Mouse (Mus musculus): ENCODE measurements at regions not wholly inside any gene's neighbourhood (a gene's known extent, or its start where the extent isn't known, plus 50 kb on each side); places are given as distances from the start of the nearest gene placed in this dataset.

DNA sequence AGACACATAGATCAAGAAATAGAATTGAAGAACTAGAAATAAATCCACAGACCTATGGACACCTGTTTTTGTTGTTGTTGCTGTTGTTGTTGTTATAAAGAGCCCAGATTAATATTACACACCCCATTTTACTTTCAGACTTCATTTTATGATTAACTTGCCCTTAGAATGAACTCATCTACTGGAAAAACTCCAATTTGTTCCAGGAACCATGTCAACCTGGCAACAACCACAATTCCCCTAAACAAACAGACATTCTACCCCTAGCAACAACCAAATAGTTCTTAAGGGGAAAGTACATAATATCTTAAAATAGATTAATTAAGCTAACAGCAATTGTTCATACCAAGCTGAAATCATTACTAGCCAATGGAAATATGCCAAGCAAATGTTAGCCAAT is 646.1 kb downstream of the Gm9195 start:
- no peak for DNase-seq

DNA sequence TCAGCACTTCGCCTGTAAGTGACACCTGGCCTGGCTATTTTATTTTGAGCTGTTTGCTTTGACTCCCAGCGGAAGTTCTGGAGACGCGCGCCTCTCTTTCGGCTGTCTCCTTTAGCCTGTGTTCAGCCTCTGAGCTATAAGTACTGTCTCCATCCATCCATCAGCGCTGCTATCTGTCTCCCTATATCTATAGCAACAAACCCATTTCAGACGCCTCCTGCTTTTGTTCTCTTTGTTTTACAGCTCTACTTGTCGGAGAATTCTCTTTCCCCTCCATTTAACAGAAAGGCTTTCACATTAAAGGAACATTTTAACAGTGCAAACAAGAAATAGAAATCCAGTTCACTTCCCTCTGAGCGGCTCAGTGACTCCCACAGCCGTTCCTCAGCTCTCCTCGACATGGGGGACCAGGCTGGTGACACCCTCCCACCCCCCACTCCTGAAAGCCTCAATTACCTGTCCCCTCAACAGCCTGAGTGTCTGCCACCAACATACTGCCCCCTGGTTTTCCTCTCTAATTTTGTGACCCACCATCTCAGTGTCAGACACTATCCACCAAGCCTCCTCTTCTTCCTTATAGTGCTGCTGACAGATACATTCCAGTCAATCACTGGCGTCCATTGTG is 682.7 kb downstream of the Gm9195 start:
- no peak for DNase-seq

DNA sequence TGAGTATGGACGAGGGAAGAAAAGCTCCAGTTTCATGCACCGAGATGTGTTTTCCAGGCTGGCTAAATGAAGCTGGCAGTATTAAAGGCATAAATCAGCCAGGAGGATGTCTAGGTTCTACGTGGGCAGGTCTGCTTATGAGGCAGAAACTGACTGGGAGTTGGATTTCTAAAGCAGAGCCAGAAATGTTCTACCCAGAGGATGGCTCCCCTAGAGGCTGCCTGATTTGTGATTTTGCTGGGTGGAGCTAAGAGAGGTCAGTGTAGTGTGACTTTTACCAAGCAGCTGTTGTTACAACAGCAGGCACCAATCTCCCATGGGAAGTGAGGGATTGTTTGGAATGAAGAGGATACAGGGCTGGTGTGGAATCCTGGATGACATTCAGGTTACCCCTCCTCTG is 686.0 kb downstream of the Gm9195 start:
- no peak for DNase-seq

DNA sequence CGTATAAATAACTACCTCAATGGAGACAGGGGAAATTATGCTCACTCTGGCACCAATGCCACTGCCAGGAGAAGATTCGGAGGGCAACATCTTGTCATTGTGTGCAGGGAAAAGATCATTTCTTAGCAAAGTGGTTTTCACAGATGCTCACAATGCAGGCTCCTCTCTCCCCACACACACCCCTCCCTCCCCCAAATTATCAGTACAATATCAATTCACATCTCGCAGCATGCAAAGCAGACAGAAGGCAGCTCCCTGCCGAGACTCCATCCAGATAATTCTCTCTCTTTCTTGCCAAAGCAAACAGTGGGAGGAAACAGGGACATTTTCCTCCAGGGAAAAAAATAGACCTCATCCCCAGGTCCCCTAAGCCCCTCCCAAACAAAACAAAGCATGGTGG is 691.8 kb downstream of the Gm9195 start:
- DNase-seq = no peak

DNA sequence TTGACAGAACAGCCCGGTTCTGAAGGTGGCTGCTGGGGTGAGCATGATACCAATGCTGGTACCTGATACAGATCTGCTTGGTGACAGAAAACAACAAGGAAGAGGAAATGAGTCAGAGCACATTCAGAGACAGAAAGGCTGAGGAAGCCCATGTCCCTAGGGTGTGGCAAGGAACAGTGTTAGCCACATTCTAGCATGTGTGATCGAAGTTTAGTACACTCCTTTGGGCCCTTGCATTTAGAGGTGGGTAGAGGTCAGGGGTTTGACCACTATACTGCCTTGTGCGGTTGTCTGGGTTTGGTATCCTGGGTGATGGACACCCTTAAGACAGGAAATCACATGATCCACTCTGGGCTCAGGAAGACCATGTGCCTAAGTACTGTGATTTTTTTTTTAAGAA is 695.9 kb downstream of the Gm9195 start:
- DNase-seq = no peak

DNA sequence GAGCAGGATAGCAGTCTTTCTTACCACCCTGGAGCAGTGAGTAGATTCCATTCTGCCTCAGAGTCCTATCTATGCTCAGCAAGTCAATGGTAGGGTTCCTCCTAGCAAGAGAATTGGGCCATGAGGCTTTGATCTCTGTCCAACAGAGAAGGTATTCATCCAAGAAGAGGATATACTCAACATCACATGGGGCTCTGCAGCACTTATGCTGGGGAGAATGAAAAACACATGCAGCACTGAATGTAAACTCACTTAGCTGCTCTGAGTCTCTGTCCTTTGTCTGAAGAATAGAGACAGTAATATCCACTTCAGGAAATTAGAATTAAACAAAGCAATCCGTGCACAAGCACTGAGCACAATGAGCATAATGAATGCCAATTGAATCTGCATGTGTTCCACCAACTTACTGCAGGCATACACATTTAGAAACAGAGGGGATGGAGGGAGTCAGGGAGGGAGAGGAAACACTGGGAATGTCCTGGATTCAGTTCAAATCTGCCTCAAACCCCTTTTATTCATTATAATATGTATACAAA is 714.6 kb downstream of the Gm9195 start:
- DNase-seq = no peak

DNA sequence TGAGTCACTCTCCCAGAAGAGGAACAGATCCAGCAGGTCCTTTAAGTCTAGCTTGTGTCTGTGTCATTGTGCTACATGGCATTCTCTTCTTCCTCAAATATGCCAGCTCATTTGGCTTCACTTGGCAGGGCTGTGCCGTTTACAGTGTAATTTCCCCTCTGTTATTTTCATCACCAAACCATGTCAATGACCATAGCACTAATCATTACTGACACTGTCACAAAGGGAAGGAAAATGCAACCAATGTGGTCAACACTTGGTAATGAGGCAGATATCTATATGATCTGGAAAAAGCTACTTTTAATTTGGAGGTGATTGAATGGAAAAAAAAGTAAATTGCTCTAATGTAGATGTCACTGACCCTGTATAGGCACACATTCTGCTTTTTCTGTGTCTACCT is 724.8 kb downstream of the Gm9195 start:
- no peak for DNase-seq

DNA sequence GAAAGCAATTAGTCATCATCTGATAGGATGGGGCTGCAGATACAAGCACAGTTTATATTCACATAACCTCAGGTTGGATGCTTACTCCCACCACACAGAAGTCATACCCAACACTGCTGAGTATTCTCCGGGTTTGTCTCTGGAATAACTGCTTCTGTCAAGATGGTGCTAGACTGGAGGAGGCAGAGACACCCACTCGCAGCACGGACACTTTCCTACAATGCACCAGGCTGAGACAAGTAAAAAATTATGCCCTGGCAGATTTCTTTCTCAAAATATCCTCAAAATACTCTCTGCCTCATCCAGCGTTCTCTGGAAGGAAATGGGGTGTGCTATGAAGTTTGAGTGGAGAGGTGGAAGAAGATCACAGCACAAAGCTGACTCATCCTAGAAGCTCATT is 763.1 kb downstream of the Gm9195 start:
- DNase-seq = no peak

DNA sequence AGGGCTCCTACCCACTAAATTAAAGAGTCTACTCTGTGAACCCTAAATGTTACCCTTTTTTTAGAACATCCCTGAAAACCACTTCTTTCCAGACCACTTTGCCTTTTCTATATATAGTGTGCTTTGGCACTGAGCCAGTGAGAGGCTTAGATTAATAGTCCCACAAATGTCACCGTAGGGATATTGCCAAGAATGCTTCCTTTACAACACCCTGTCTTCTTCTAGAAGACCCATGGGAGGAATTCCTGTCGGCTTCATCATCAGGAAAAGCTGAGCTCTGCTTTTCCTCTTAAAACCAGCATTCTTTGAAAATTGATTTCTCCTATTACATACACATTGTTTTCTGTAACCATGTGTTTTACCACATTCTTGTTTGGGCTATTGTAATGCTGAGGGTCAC is 768.1 kb downstream of the Gm9195 start:
- no peak for DNase-seq

DNA sequence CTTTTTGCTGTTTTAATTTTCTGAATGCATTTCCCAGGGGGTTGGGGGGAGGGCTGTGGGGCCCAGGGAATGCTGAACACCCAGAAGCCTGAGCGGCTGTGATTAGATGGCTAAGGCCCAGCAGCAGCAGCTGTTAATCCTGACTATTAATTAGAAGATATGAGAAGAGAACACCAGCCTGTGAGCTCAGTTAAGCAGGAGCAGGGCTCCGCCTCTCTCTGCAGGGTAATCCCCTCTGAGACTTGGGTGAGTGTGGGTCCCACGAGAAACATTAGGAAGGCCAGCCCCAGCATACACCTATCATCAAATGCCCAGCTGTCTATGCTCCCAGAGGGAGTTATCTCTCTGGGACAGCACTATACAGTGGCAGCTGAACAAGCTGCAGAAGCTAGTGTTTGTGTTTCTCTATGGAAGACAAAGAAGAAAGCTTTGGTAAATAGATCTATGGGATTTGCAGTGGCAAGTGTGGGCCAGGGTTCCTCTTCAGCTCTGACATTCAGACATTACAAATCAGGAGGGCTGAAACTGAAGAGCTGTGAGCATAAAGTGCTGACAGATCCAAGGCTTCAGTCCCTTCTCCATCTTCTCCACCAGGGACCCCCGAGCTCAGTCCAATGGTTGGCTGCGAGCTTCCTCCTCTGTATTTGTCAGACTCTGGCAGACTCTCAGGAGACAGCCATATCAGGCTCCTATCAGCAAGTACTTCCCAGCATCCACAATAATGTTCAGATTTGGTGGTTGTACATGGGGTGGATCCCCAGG is 781.9 kb downstream of the Gm9195 start:
- DNase-seq = no peak

DNA sequence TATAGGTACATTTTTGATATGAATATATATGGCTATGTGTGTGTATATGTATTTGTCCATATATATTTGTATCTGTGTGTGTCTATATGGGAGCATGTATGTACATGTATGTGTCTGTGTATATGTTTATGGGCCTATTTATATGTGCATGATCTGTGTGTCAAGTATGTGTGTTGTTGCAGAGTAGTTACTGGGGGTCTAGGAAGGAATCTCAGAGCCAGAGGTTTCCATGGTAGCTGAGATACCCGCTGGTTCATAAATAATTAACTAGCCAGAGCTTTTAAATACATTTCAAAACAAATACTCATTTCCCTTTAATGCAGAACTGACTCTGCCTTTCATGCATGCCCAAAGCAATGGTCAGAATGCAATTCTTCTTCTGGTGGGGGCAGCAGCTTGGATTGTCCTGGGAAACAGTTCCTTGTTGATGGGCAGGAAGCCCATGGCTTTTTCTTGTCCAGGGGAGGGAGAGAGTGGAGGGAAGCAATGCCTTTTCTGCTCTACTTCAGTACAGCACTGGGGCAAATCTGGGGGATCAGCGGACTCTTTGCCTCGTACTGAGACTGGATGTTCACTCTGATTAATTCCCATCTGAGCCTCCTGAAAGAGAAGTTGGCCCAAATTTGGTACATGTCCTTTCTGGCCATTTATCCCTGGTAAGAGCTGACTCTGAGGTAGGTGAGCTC is 798.7 kb downstream of the Gm9195 start:
- no peak for DNase-seq

DNA sequence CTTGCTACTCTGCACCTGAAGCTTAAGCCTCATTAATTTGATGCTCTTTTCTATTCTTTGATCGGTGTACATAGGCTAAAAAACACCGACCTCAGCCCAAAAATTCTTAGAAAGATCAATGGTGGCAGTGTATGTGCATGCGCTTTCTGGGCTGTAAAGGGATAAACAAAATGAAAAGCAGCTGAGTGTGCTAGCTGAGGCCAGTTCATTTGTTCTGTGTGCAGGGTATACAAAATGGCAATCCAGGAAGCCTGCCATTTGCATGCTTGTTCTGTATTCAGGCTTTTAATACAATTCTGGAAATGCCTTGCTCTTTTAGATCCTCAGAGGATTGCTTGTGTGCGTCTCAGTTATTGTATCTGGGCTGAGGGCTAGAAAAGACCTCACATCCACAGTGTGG is 817.1 kb downstream of the Gm9195 start:
- no peak for DNase-seq

DNA sequence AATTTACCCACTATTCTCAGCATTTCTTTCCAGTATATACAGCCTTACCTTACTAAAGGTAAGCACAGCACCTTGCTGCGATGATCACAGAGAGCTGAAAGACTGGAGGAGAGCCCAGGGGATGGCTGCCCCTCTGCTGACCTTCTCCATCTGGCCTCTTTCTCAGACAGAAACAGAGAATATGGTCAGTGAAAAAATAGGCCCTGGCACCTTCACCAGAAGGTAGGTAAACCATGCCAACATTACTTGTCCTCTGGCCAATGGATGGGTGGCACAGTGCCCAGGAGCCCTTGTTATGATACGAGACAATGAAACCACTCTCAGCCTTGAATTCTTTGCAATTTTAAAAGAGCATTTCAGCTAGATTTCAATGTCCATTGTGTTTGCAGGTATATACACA is 817.8 kb downstream of the Gm9195 start:
- peak; percentile 95 for DNase-seq

DNA sequence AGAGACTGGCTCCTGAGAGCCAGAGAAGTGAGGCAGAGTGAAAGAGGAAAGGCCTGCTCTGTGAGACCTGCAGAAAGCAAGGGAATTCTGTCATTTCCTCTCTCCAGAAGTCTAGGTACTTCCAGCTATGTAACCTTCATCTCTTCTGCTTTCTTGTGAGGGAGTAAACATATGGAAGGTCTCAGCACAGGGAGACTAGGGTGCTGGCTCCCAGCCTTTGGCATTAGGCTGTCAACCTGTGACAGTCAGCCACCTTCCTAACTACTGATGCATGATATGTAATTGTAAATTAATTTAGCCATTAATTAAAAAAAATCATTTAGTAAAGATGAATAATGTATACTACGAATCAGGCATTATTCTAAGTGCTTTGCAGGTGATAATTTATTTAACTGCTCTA is 819.2 kb downstream of the Gm9195 start:
- peak; percentile 22 for DNase-seq

DNA sequence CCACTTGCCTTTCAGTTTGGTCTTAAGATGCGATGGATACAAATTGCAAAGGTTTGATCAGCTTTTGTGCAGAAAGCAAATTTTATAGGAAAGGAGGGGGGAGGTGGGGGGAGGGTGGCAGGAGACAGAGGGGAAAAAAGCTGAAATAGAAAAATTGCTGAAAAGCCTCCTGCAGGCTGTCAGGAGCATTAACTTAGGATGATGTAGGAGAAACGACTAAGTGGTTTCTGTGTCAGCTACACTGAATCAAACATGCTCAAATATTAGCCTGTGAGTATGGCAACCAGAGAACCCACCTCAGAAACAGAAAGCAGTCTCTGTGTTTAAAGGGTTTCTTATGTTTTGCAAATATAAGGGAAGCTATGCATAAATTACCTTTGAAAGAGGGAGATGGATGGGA is 819.6 kb downstream of the Gm9195 start:
- DNase-seq = no peak

DNA sequence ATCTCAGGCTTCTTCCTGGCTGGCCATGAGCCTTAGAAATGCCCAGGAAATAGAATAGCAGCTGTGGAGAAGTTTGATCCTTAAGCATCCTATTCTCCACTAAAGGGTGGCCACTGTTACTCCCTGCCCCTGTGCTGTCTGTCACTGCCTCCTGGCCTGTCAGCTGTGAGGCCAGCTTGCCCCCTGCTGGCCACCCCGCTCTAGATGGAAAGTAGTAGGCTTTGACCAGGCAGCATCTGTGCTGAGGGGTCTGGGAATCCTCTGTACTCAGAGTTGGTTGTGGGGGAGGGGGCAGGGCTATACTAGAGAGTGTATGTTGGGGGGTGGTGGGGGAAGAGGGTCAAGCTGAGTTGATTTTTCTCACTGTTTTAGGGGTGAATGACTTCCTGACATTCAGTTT is 821.2 kb downstream of the Gm9195 start:
- DNase-seq = peak; percentile 10

DNA sequence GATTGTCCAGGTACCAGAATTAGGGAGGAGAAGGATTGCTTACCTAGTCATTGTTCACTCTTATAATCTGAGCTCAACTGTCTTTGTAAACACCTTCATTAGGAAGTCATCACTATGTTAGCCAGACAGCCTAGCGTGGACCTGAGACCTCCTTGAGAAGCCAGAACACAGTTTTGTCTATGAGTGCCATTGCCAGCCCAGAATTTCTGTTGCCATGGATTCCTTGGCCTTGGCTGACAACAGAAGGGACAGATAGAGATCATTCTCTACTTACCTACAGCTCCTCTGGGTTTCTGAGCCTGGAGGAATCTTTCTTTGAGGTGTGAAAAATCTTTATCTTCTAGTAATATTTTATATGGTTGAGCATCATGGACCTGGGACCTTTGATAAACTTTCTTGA is 825.0 kb downstream of the Gm9195 start:
- DNase-seq = no peak

DNA sequence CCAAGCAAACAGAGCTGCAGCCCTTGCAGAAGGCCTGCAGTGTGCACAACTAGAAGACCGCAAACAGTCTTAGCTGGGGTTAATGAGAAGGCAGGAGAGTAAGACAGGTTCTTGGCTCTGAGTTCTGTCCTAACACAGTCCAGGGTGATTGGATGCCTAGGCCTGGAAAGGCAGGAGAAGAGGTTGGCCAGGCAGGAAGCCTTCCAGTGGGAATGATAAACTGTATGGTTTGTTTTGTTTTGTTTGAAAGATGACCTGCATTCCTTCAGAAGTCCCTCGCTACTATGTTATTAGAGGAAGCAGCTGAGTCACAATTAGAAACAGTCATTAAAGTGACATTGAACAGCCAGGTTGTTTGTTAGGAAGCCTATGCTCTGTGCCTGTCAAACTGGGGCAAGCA is 831.5 kb downstream of the Gm9195 start:
- no peak for DNase-seq

DNA sequence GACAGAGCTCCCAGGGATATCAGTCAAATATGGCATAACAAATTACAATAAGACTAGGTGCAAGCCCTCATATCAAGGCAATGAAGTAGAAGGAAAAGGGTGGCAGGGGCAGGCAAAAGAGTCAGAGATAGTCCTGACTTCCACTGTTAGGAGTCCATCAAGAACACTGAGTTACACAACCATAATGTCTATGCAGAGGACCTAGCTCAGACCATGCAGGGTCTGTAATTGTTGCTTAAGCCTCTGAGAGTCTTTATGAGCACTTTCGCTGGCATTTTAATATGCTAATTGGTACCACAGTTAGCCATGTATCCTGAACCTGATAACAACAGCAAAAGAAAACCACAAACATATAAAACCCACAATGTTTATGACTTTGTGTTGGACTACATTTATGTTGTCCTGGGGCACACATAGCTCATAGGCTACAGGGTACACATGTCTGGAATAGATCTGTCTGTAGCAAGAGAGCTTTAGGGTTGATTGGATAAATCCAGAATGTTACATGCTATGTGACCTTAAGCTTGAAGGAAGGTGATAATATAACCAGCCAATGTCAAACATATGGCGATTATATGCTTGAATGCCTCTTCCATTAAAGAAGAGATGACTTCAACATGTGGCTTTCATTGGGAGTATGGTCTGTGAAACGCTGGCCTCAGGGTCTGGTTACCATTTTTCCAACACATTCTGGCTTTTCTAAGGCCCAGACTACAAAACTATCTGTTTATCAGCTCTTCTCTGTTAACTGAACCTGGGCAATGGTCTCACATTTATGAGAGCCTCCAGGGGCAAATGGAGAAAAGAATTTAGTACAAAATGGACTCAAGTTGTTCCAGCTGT is 836.6 kb downstream of the Gm9195 start:
- DNase-seq = no peak

DNA sequence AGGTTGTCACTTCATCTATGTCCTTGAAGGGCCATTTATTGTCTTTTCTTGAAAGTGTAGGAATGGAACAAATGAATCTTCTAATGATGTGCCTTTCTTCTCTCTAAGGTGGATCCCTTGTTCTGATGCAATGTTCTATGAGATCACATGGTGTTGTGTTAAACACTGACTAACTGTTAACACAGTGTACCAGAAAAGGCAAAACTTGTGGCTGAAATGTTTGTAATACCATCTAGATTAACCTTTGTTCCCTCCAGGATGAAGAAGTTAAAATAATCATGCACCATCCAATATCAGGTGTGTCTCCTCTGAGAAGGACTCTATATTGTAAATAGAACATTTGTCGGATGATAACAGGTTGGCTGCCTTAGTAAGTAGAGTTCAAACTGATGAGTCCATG is 849.1 kb downstream of the Gm9195 start:
- no peak for DNase-seq

DNA sequence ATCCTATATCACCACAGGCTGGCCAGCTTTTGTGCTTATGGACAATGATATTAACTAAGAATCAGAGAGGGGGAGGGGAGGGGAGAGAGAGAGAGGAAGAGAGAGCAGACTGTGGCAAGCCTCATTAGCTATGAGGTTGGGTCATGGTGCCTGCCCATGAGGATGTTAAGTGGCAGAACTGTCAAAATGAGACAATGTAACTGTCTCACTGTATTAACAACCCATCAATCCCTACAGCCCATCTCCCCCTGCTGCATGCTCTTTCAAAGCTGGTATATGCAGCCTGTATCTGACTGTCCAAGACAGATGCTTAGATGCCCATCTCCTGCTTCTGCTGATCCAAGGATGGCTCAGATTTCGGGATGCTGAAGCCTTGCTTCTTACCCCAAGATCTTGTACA is 852.6 kb downstream of the Gm9195 start:
- DNase-seq = no peak

DNA sequence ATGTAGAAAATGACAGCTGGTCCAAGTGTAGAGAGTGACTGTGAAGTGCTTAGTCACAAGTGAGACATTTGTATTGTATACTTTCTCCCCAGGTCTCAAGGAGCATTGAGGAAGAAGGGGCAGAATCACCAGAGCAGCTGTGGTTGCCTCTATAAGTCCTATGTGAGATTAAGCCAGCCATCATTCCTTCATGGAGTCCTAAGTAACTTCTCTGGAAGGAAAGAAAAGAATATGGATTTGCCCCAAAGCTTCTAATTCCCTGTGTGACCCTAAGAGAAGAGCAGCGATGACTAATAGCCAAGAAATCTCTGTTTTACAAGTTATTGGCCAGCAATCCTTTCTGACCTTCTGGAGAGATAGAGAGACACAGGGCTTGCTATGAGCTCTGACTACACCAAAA is 856.5 kb downstream of the Gm9195 start:
- DNase-seq = no peak

DNA sequence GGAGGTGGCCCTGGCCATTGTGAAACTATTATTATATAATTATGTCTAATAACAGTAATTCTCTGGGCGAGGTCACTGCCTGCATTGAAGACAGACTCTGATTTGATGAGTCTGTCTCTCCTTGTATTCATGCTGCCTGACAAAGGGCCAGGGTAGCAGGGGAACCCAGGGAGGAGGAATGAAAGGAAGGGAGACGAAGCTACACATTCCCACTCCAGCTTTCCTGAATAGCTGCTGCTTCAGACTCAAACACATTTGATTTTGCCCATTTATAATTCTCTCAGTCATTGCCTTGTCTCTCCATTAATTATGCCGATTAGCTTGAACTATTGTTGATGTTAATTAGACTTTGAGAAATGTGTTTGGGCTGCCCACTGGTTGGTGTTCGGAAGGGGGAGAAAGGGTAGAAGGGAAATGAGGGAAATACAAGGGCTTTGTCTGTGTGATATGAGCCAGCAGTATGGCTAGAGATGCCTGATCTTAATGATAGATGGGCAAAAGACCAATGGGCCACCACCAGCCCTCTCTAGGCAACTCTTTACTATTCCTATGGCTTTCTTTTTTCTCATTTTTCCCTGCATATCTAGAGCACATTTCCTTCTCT is 881.8 kb downstream of the Gm9195 start:
- no peak for DNase-seq

Measured in cerebellum, adult 9-11 months (tissue).